Mouse (Mus musculus) fat pad, adult 2 months (tissue): ENCODE measurements at regions not wholly inside any gene's neighbourhood (a gene's known extent, or its start where the extent isn't known, plus 50 kb on each side); places are given as distances from the start of the nearest gene placed in this dataset.

Source experiments
- DNase-seq: peaks from one replicate; pipeline ENCODE4 v3.0.0-alpha.2; 2011; ENCODE audit warnings: low read depth, low spot score; ENCODE audit errors: extremely low read depth

DNA sequence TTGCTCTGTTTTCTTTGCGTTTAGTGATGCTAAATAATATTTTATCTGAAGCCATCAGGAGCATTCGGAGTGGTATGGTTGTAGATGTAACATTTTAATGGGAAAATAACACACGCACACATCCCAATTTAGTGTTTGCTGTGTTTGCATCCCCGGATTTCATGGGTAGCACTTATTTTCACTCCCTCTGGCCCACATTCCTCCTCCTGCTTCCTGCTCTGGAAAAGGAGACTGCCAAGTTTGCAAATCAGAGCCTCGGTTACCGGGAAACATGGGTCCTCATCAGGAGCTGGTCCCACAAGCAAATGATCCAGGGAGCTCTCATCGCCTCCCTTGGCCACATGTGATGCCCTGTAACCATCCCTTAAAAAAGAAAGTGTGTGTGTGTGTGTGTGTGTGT is 94.3 kb upstream of the Npas2 start:
- no peak for DNase-seq

DNA sequence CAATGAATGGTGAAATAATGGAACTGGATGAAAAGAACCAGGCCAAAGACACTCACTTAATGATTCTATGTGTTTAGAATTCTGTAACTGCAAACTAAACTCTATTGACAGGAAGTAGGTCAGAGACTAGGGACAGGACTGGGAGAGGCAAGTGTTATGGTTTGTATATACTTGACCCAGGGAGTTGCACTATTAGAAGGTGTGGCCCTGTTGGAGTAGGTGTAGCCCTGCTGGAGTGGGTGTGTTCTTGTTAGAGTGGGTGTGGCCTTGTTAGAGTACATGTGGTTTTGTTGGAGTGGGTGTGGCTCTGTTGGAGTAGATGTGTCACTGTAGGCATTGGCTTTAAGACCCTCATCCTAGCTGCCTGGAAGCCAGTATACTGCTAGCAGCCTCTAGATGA is 93.0 kb upstream of the Npas2 start:
- no peak for DNase-seq

DNA sequence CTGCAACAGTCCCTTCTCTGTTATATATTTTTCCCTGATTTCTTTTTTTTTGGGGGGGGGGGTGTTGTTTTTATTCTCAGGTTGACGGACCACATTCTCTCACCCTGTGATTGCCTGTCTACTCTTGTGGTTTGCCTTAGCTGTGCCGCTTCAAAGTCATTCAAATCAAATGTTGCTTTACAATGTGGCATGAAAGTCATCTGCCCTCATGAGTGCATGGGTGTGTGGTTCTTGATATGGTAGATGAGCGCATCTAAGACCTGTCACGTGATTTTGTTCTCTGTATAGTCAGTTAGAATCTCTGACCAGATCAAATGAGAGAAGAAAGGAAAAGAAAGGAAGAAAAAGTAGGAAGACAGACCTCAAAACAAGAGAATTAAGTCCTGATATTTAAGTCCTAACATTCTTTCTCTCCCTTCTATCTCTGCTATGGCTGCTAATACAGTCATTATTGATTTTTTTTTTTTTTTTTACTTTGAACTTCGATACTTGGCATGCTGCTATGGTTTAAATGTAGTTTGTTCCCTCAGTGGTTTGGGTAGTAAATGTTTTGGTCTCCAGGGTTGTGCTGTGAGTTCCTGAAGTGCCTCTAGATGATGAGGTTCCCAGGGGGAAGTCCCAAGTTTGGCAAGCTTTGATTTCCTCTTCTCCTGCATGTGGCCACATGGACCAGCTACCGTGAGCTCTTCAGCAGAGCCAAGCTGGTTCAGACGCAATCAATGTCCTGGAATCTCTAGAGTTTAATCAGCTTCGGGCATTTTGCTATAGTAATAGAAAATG is 91.2 kb upstream of the Npas2 start:
- no peak for DNase-seq

DNA sequence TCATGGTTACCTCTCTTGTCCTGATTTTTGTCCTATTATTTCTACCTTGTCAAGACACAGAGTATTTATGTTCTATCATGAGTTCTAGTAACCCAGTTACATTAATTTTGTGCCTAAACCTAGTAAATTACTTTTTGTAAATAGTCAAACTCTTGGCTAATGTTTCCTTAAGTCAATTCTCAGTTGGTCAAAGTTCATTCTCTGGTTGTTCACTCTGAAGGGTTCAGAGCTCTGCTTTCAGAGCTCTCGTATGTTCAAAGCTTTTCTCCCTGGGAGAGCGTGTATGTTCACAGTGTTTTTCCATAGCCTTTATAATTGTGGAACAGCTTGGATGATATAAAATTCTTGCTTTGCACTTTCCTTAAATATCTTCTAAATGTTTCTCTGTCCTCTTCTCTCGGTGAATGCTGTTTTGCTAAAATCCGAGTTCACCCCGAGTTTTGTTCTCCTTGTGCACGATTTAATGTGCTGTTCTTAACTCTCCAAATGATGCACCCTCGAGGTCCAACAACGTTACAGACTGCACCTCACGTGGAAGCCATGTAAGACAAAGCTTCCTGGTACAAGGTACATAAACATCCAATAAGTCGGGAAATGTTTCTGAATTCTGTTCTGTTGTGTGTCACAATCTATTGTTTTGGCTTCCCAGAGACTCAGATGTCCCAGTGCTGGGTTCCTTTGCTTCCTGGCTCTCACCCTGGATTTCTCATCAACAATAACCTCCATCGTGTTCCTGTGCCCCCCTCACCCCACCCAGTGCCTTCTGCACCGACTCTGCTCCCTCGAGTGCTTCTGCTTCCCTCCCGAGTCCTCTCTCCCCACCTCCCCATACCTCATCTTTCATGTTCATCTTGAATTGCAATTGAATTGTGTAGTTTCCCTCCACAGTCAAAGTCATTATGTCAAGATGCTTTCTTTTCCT is 90.3 kb upstream of the Npas2 start:
- no peak for DNase-seq

GRCm38 (mm10) chr1:39105546-39106371 is 87.8 kb upstream of the Npas2 start:
- no peak for DNase-seq

DNA sequence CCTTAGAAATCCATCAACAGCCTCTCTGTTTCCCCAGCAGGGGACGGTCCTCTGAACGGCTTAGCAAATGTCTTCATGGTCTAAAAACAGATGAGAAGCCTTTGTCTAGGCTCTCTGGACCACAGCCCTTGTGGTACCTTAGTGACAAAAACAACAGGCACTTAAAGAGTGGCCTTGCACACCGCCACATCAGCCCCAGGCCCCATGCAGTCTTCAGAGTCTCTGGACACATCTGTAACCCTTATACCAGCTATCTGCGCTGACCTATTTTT is 87.2 kb upstream of the Npas2 start:
- no peak for DNase-seq

DNA sequence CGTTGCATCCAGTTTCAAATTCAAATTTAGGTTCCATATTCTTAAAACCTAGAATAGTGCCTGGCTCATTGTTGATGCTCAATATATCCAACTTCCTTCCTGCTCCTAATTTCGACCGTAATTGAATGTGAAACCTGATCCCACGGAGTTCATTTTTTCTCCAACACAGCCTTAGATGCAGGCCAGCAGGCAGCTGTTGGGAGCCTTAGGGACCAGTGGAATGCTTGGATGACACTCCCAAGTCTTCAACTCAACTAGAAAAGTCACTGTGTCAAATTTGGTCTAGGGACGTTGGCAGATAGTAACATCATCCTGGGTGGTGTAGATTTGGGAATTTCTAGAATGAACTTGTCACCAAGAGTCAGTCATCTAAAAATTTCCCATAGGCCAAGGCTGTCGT is 86.9 kb upstream of the Npas2 start:
- no peak for DNase-seq

- peak; percentile 64 for DNase-seq
These were observed 77.2 kb upstream of the Npas2 start for GRCm38 (mm10) chr1:39116319-39116718.

GRCm38 (mm10) chr1:39122316-39123015 is 71.1 kb upstream of the Npas2 start:
- DNase-seq, result no peak

GRCm38 (mm10) chr1:39123081-39123812 is 70.3 kb upstream of the Npas2 start:
- DNase-seq, result no peak

- no peak for DNase-seq
These were observed 69.8 kb upstream of the Npas2 start for GRCm38 (mm10) chr1:39123813-39124146.

- no peak for DNase-seq
These were observed 59.0 kb upstream of the Npas2 start for GRCm38 (mm10) chr1:39134521-39134920.

- no peak for DNase-seq
These were observed 50.5 kb upstream of the Npas2 start for GRCm38 (mm10) chr1:39143054-39143453.

DNA sequence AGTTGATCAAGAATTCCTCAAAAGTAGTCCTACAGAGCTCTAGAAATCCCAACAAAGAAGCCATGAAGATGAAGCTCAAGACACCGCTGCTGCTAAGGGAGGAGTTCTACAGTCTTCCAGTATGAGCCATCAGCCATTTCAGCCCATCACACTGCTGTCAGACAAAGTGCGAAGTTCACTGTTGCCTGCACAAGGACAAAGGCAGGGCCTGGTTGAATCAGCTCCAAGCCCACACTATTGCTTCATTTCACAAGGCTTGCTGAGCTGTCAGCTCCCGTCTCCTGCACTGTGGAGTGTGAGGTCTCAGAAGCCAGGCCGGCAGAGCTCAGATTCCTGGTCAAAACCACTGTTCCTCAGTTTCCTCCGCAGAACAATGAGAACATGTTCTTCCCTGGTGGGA is 49.9 kb upstream of the Npas2 start:
- no peak for DNase-seq
